Mouse (Mus musculus) frontal cortex, postnatal 14 days (tissue): ENCODE measurements at regions not wholly inside any gene's neighbourhood (a gene's known extent, or its start where the extent isn't known, plus 50 kb on each side); places are given as distances from the start of the nearest gene placed in this dataset.
"Not testable (repeated sequence)": the region's sequence is repeated elsewhere in the genome, so short reads cannot be mapped to it uniquely, and the experiment has no call there.

Experiments used
- DNase-seq, 2 experiments: peaks; one replicate each; pipeline ENCODE4 v3.0.0; 2022; ENCODE audit warnings: low spot score in 2 of 2

- no peak for DNase-seq
These were observed 229.4 kb upstream of the Synpr start for GRCm38 (mm10) chr14:13055198-13055597.

GRCm38 (mm10) chr14:13042536-13042935 is 219.7 kb upstream of the Cadps start:
- not testable (repeated sequence) for DNase-seq

- no peak for DNase-seq
These were observed 218.9 kb upstream of the Cadps start for GRCm38 (mm10) chr14:13041741-13042140.

- DNase-seq = no peak
These were observed 217.3 kb upstream of the Cadps start for GRCm38 (mm10) chr14:13040176-13040575.

GRCm38 (mm10) chr14:13037426-13037825 is 214.5 kb upstream of the Cadps start:
- DNase-seq = no peak

- DNase-seq = no peak
These were observed 206.9 kb upstream of the Cadps start for GRCm38 (mm10) chr14:13029794-13030193.

GRCm38 (mm10) chr14:13022744-13023143 is 199.9 kb upstream of the Cadps start:
- DNase-seq = no peak

- no peak for DNase-seq
These were observed 188.2 kb upstream of the Cadps start for GRCm38 (mm10) chr14:13011099-13011498.

- peak; percentile 26 to 29 for DNase-seq
These were observed 178.3 kb upstream of the Cadps start for GRCm38 (mm10) chr14:13000997-13001699.

- DNase-seq = no peak
These were observed 156.5 kb upstream of the Cadps start for GRCm38 (mm10) chr14:12979416-12979815.

- DNase-seq = no peak
These were observed 143.6 kb upstream of the Cadps start for GRCm38 (mm10) chr14:12966441-12966840.

- not testable (repeated sequence) for DNase-seq
These were observed 135.0 kb upstream of the Cadps start for GRCm38 (mm10) chr14:12957896-12958295.

- no peak for DNase-seq
These were observed 128.0 kb upstream of the Cadps start for GRCm38 (mm10) chr14:12950922-12951321.

- no peak for DNase-seq
These were observed 115.9 kb upstream of the Cadps start for GRCm38 (mm10) chr14:12938638-12939293.

- DNase-seq = no peak
These were observed 113.5 kb upstream of the Cadps start for GRCm38 (mm10) chr14:12936343-12936742.

GRCm38 (mm10) chr14:12931668-12932384 is 108.9 kb upstream of the Cadps start:
- no peak for DNase-seq

- no peak for DNase-seq
These were observed 100.7 kb upstream of the Cadps start for GRCm38 (mm10) chr14:12923617-12924016.

GRCm38 (mm10) chr14:12915431-12915830 is 92.6 kb upstream of the Cadps start:
- DNase-seq = no peak

- DNase-seq = no peak
These were observed 91.1 kb upstream of the Cadps start for GRCm38 (mm10) chr14:12913956-12914355.

- DNase-seq = no peak
These were observed 90.5 kb upstream of the Cadps start for GRCm38 (mm10) chr14:12913421-12913820.

GRCm38 (mm10) chr14:12877337-12877662 is 54.4 kb upstream of the Cadps start:
- no peak for DNase-seq

GRCm38 (mm10) chr14:12876417-12877336 is 53.8 kb upstream of the Cadps start:
- DNase-seq = peak; percentile 4 to 7
